Mouse (Mus musculus) intestine, embryonic 15.5 days (tissue): Measurements from ENCODE around the gene Vwa1. TPM values are rescaled to one million over a fixed set of nuclear protein-coding genes. Genes with fewer than 3 reads are reported as not detected.
"Not testable (repeated sequence)": the region's sequence is repeated elsewhere in the genome, so short reads cannot be mapped to it uniquely, and the experiment has no call there.

Source experiments
- ATAC-seq: fragments of 200-750 bp; cut with Nextera tagmentation; 2 replicates; pipeline ENCODE4 v1.8.0; 2017; ENCODE audit warnings: moderate TSS enrichment, moderate library complexity
- H3K27ac ChIP-seq: fragments of 300-500 bp; sonication (generic); 2 replicates; pipeline ENCODE4 v1.5.1; 2015; ENCODE audit warnings: mild to moderate bottlenecking, inconsistent platforms
- H3K27me3 ChIP-seq: fragments of 300-500 bp; sonication (generic); replicated peaks from 2 replicates; pipeline ENCODE4 v1.6.1; 2015; ENCODE audit warnings: inconsistent platforms
- H3K36me3 ChIP-seq: fragments of 300-500 bp; sonication (generic); 2 replicates; pipeline ENCODE4 v1.6.1; 2015; ENCODE audit warnings: inconsistent platforms
- H3K4me1 ChIP-seq: fragments of 300-500 bp; sonication (generic); replicated peaks from 2 replicates; pipeline ENCODE4 v1.6.1; 2015; ENCODE audit warnings: inconsistent platforms
- H3K4me2 ChIP-seq: fragments of 300-500 bp; sonication (generic); replicated peaks from 2 replicates; pipeline ENCODE4 v1.6.1; 2015; ENCODE audit warnings: mild to moderate bottlenecking, inconsistent platforms
- H3K4me3 ChIP-seq: fragments of 300-500 bp; sonication (generic); replicated peaks from 2 replicates; pipeline ENCODE4 v1.5.1; 2015; ENCODE audit warnings: inconsistent platforms
- H3K9ac ChIP-seq: fragments of 300-500 bp; sonication (generic); 2 replicates; pipeline ENCODE4 v1.6.1; 2015; ENCODE audit warnings: inconsistent platforms
- H3K9me3 ChIP-seq: fragments of 300-500 bp; sonication (generic); 2 replicates; pipeline ENCODE4 v1.6.1; 2016; ENCODE audit warnings: inconsistent platforms
- WGBS: fragments of 180-500 bp; shearing (Covaris S2); methylation state at CpG from one replicate; pipeline ENCODE4 v1.1.7; 2015; 5-methylcytosine and 5-hydroxymethylcytosine counted together
- polyA plus RNA-seq: library from polyadenylated mRNA; unstranded; fragments of >200 nt; fragmentation: Nextera tagmentation; extraction: Ambion mirVana; gene quantifications from 2 replicates; pipeline ENCODE4 v1.2.1, GENCODE M21; 2015

Gene Vwa1
- polyA plus RNA-seq, 1 experiment from 2014 or later: 16.7 TPM

GRCm38 (mm10) chr4:155760613-155761355 is 13.7 kb downstream of the Vwa1 start, which contains the start of gene Atad3a:
Gene Atad3a (minus strand): TSS chr4:155761093.
- WGBS: under 1% methylated on average over 68 of the region's 68 CpGs
- H3K9ac ChIP-seq: peak within 1 kb of the TSS; percentile 87

GRCm38 (mm10) chr4:155759862-155760612 is 14.5 kb downstream of the Vwa1 start:
- peak overlapping the region; percentile 87 for H3K9ac ChIP-seq
- H3K4me3 ChIP-seq: peak overlapping the region; percentile 85
- peak overlapping the region; percentile 80; the same call in 1 of the 2 replicates for H3K27ac ChIP-seq
- H3K36me3 ChIP-seq: peaks cover 21% of the 10 kb centered on the region
- no peaks in the 10 kb centered on the region for H3K27me3 ChIP-seq
- WGBS: 2% methylated on average over 10 of the region's 10 CpGs
- peaks cover 24% of the 10 kb centered on the region for H3K4me1 ChIP-seq
- ATAC-seq: peak; percentile 35
- no peaks in the 10 kb centered on the region for H3K9me3 ChIP-seq
- H3K4me2 ChIP-seq: peak overlapping the region; percentile 89

More at GRCm38 (mm10) chr4:155760613-155761355, 13.7 kb downstream of the Vwa1 start, which contains the start of gene Atad3a:
- Histone ChIP-seq H3K4me2 (peak within 1 kb of the TSS; percentile 89), H3K27me3 (no peaks in the 10 kb centered on the region), H3K27ac (peak within 1 kb of the TSS; percentile 80), H3K4me1 (peaks cover 24% of the 10 kb centered on the region), H3K9me3 (no peaks in the 10 kb centered on the region), H3K4me3 (peak within 1 kb of the TSS; percentile 85), H3K36me3 (peaks cover 13% of the 10 kb centered on the region)
- peak; percentile 98 for ATAC-seq

DNA sequence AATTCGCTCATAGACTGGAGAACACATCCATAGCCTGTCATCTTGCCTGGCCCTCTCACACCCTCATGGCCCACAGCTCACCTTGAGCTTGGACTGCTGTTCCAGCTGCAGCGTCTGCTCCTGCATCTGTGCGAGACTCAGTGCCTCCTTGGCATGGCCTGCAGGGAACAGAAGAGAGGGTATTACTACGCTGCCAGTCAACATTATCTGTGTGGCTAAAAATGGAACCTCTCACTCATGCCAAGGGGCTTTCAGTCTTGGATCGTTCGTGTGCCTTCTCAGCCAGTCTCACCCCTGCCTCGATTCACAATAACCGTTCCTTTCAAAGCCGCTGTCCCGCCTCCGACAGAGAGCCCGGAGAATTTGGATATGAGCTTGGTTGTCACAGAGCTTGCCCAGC is 17.5 kb downstream of the Vwa1 start:
- H3K4me1 ChIP-seq: peaks cover 24% of the 10 kb centered on the region
- no peak overlapping the region for H3K27ac ChIP-seq
- no peak overlapping the region for H3K4me2 ChIP-seq
- no peaks in the 10 kb centered on the region for H3K9me3 ChIP-seq
- H3K36me3 ChIP-seq: peaks cover 40% of the 10 kb centered on the region
- WGBS: 92% methylated on average over 12 of the region's 12 CpGs
- H3K9ac ChIP-seq: no peak overlapping the region
- H3K27me3 ChIP-seq: no peaks in the 10 kb centered on the region
- no peak for ATAC-seq
- no peak overlapping the region for H3K4me3 ChIP-seq

- no peak overlapping the region for H3K4me2 ChIP-seq
- no peak overlapping the region for H3K27ac ChIP-seq
- peaks cover 50% of the 10 kb centered on the region for H3K36me3 ChIP-seq
- no peak for ATAC-seq
- H3K4me3 ChIP-seq: no peak overlapping the region
- 87% methylated on average over 17 of the region's 17 CpGs for WGBS
- no peaks in the 10 kb centered on the region for H3K4me1 ChIP-seq
- no peaks in the 10 kb centered on the region for H3K9me3 ChIP-seq
- no peaks in the 10 kb centered on the region for H3K27me3 ChIP-seq
- H3K9ac ChIP-seq: no peak overlapping the region
These were observed 27.7 kb downstream of the Vwa1 start for GRCm38 (mm10) chr4:155746575-155747490.

DNA sequence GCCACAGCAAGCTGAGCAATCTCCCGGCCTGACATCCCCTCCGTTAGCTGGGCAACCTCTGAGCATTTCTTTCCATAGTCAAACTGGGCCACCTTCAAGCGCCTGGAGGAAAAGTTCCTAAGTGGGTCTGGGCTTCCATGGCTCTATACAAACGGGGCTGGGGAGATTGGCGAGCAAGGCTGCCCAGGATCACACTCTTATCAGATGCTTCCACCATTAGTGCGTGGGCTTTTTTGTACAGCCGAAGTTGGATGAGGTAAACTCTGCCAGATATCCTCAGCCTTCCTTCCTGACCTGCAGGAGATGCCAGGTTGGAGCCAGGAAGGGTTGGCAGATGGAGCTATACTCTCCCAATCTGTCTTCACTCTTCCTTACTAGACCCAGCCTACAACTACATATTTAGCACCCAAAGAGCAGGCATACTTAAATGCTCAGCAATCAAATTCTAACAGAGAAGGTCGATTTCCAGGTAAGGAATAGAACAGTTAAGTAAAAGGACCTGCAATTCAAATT is 28.4 kb downstream of the Vwa1 start:
- no peak for ATAC-seq
- 85% methylated on average over 8 of the region's 8 CpGs for WGBS
- peaks cover 52% of the 10 kb centered on the region for H3K36me3 ChIP-seq

DNA sequence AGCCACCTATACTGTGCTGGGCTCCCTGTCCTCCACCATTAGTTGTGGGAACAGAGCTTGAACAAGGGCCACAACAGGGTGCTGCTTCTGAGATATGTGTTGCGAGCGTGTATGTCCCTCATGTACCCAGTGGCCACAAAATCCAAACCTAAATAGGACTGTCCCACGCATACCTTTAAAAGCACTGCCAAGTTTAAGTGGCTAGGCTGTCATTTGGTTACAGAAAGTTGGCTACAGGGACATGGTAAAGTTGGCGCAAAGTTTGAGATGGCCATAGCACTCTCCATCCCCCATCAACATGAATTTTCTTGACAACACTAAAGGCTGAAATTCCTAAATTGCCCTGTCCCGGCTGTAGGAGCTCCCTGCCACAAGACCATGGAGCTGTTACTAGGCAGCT is 29.4 kb downstream of the Vwa1 start:
- H3K4me3 ChIP-seq: no peak overlapping the region
- H3K4me2 ChIP-seq: no peak overlapping the region
- H3K9me3 ChIP-seq: no peaks in the 10 kb centered on the region
- no peaks in the 10 kb centered on the region for H3K27me3 ChIP-seq
- no peak overlapping the region for H3K9ac ChIP-seq
- H3K4me1 ChIP-seq: no peaks in the 10 kb centered on the region
- H3K27ac ChIP-seq: no peak overlapping the region
- WGBS: 91% methylated on average over 5 of the region's 5 CpGs
- no peak for ATAC-seq
- H3K36me3 ChIP-seq: peaks cover 51% of the 10 kb centered on the region

More for the DNA sequence above, 28.4 kb downstream of the Vwa1 start:
- Histone ChIP-seq H3K9ac (no peak overlapping the region), H3K27ac (no peak overlapping the region), H3K9me3 (no peaks in the 10 kb centered on the region), H3K27me3 (no peaks in the 10 kb centered on the region), H3K4me3 (no peak overlapping the region), H3K4me1 (no peaks in the 10 kb centered on the region), H3K4me2 (no peak overlapping the region)

DNA sequence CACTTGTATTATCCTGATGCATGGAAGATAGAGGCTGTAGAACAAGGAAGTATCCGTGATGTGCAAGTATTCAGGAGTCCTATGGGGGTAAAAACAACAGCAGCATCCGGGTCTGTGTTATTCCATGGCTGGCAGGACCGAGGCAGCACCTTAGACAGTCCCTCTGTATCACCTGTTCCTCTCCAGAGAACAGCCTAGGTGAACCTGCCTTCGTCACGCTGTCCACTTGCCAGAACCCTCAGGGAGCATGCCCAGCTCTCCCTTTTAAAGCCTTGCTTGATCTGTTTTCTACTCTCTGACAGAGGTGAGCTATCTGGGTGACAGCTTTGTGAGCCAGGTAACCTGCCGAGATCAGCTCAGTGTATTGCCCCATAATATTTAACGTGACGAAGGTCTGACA is 30.0 kb downstream of the Vwa1 start:
- Histone ChIP-seq H3K4me2 (no peak overlapping the region), H3K9me3 (no peaks in the 10 kb centered on the region), H3K27ac (no peak overlapping the region), H3K9ac (no peak overlapping the region), H3K4me1 (no peaks in the 10 kb centered on the region), H3K4me3 (no peak overlapping the region), H3K27me3 (no peaks in the 10 kb centered on the region), H3K36me3 (peaks cover 45% of the 10 kb centered on the region)
- no peak for ATAC-seq
- 91% methylated on average over 8 of the region's 8 CpGs for WGBS

- ATAC-seq: no peak
- H3K27me3 ChIP-seq: no peaks in the 10 kb centered on the region
- no peaks in the 10 kb centered on the region for H3K9me3 ChIP-seq
- H3K4me2 ChIP-seq: no peak overlapping the region
- no peak overlapping the region for H3K27ac ChIP-seq
- H3K4me3 ChIP-seq: no peak overlapping the region
- WGBS: 86% methylated on average over 5 of the region's 5 CpGs
- H3K36me3 ChIP-seq: peaks cover 28% of the 10 kb centered on the region
- no peak overlapping the region for H3K9ac ChIP-seq
- no peaks in the 10 kb centered on the region for H3K4me1 ChIP-seq
These were observed 31.8 kb downstream of the Vwa1 start for GRCm38 (mm10) chr4:155742684-155743083.

DNA sequence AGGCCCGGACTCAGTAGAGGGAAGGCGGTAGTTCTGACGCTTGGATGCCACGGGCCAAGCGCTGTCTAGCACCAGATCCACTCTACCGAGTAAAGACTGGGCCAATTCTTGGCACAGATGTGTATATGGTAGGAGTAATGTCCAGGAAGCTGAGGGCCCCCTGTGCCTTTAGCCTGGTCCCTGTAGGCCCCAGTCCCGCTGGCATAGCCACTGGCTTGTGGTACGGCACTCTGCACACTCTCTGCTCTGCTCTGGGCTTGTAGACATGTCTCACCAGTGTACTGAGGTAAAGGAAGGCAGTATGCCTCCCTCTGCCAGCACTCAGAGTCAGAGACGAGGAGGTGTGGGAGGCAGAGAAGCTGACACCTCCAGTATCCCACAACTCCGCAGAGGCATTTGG is 33.8 kb downstream of the Vwa1 start:
- not testable (repeated sequence) for H3K27me3 ChIP-seq, H3K4me3 ChIP-seq, H3K4me1 ChIP-seq, H3K4me2 ChIP-seq, H3K9ac ChIP-seq, H3K27ac ChIP-seq, H3K9me3 ChIP-seq, ATAC-seq
- 91% methylated on average over 10 of the region's 10 CpGs for WGBS
- H3K36me3 ChIP-seq: peaks cover 12% of the 10 kb centered on the region; the same call in 1 of the 2 replicates

GRCm38 (mm10) chr4:155739741-155740636 is 34.5 kb downstream of the Vwa1 start:
- H3K4me2 ChIP-seq: no peak overlapping the region
- ATAC-seq: no peak
- no peak overlapping the region for H3K4me3 ChIP-seq
- peaks cover 12% of the 10 kb centered on the region; the same call in 1 of the 2 replicates for H3K36me3 ChIP-seq
- H3K27ac ChIP-seq: no peak overlapping the region
- H3K4me1 ChIP-seq: peaks cover 10% of the 10 kb centered on the region
- 82% methylated on average over 37 of the region's 37 CpGs for WGBS
- no peak overlapping the region for H3K9ac ChIP-seq
- H3K9me3 ChIP-seq: no peaks in the 10 kb centered on the region
- no peaks in the 10 kb centered on the region for H3K27me3 ChIP-seq

DNA sequence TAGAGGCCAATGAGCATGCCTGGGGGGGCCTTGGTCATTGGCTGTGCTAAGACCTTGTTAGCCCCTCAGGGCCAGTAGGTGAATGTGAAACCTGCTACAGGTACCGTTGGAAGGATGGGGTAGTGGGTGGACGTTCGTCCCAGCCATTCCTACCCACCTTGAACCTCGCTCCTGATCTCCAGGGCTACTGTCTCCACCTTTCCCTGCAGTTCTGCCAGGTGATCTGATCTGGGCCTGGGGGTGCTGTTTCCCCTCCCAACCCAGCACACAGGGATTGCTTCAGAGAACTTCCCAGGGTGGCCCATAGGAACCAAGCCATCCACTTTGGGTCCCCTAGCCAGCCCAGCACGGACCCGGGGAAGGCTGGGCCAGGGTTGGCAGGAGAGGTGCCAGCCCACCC is 35.3 kb downstream of the Vwa1 start:
- H3K36me3 ChIP-seq: peaks cover 12% of the 10 kb centered on the region; the same call in 1 of the 2 replicates
- no peak overlapping the region for H3K27ac ChIP-seq
- H3K4me1 ChIP-seq: peaks cover 10% of the 10 kb centered on the region
- no peaks in the 10 kb centered on the region for H3K9me3 ChIP-seq
- no peak overlapping the region for H3K9ac ChIP-seq
- 74% methylated on average over 6 of the region's 6 CpGs for WGBS
- no peak overlapping the region for H3K4me3 ChIP-seq
- no peaks in the 10 kb centered on the region for H3K27me3 ChIP-seq
- H3K4me2 ChIP-seq: no peak overlapping the region
- ATAC-seq: no peak
